Mouse (Mus musculus) gastrocnemius, postnatal 10 days (tissue): ENCODE data around the gene Bin2. TPM values are rescaled to one million over a fixed set of nuclear protein-coding genes. Genes with fewer than 3 reads are reported as not detected.
A peak's percentile ranks its signal among the peaks of the same experiment; 100 is the strongest.
"Not testable (repeated sequence)": the region's sequence is repeated elsewhere in the genome, so short reads cannot be mapped to it uniquely, and the experiment has no call there.

Experiments used
- DNase-seq: peaks from one replicate; pipeline ENCODE4 v3.0.0; 2021; ENCODE audit warnings: mixed read lengths
- total RNA-seq, 2 experiments: library from RNA; stranded (reverse); gene quantifications; 2 replicates each; pipeline ENCODE4 v1.2.3; 2021

Gene Bin2
- total RNA-seq, 2 experiments from 2014 or later: 0.59 to 2.0 TPM

GRCm38 (mm10) chr15:100650111-100650510, 19.2 kb downstream of the Bin2 start:
- no peak for DNase-seq

DNA sequence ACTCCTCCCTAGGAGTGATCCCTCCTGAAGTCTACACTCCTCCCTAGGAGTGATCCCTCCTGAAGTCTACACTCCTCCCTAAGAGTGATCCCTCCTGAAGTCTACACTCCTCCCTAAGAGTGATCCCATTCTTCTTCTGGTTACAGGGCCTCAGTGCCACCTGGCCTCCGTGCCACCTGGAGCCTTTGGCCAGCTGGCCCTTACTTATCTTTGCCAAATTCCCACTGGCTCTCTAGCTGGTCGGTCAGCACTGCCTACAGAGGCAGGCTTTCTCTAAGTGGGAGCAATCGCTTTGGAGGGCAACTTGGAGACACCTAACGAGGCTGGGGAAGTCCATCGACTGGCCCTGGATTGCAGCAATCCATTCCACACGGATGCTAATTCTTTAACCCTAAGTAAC, 23.2 kb downstream of the Bin2 start:
- no peak for DNase-seq

DNA sequence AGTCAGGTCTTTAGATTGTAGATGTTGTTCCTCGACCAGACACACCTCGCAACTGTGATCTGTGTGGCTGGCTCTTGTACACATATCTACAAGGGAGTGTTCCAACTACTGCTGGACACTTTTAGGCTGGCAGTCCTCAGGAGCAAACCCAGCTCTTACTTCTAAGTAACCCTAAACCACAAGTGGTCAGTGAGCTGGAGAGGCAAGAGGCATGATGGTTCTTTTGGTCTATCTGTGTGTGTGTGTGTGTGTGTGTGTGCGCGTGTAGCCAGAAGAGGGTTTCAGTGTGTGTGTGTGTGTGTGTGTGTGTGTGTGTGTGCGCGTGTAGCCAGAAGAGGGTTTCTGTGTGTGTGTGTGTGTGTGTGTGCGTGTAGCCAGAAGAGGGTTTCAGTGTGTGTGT, 26.9 kb downstream of the Bin2 start:
- no peak for DNase-seq

DNA sequence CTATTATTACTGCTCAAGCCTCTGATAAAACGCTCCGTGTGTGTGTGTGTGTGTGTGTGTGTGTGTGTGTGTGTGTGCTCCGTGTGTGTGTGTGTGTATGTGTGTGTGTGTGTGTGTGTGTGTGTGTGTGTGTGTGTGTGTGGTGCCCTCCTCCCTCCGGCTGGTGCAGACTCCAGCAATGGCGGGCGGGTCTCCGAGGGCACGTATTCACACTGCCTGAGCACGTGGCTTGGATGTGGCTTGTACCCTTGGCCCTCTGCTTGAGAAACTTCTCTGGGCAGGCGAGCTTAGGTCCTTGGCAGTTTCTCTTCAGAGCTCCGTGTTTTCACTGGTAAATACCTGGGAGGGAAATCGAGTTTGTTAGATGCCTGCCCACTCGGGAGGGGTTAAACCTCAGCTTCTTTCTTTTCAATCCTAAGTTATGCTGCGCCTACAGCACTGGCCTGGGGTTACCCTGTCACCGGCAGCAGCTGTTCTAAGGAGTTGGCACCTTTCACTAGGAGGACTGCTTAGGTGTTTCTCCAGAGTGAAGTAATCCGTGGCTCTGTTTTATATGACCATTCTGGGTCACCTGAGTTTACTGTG, 28.0 kb downstream of the Bin2 start:
- no peak for DNase-seq

DNA sequence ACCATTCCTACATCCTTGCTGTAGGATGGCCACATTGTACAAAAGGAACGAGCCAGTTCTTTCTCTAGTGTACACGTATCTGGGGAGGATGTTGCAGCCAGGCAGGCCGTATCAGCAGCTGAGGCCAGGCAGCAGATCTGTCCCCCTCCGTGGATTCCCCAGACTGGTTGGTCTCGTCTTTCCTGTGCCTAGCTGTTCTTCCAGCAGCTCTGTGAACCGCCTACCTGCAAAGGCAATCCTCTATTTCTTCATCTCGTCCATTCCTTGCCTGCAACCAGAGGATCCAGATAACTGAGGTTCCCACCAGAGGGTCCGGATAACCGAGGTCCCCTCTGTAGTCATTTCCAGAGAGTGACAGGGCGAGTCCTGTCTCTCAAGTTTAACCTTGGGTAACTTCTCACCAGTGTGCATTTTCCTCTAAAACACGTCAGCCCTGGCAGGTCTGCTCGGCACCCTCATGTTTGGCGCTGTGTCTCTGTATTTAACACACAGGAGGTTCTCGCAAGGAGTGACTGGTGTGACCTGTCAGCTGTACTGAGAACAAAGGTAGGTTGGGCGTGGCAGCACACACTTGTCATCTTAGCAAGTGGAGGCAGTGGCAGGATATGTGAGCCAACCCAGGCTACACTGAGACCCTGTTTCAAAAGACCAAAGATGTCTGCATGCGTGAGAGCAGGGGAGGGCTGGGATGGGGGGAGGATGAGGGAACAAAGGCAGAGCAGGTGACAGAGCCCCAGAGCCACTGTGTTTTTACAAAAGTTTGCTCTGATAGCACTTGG, 29.2 kb downstream of the Bin2 start:
- DNase-seq: no peak

GRCm38 (mm10) chr15:100637661-100638060, 31.7 kb downstream of the Bin2 start:
- DNase-seq: no peak

GRCm38 (mm10) chr15:100636700-100637501, 32.5 kb downstream of the Bin2 start, which contains the start of gene Smagp:
Gene Smagp, minus strand, starts transcription at chr15:100636940.
- peak; percentile 42 for DNase-seq

GRCm38 (mm10) chr15:100635851-100636645, 33.3 kb downstream of the Bin2 start:
- no peak for DNase-seq

- DNase-seq: no peak
These were observed 34.1 kb downstream of the Bin2 start for GRCm38 (mm10) chr15:100635239-100635638.

- no peak for DNase-seq
These were observed 36.0 kb downstream of the Bin2 start for GRCm38 (mm10) chr15:100633341-100633740.

DNA sequence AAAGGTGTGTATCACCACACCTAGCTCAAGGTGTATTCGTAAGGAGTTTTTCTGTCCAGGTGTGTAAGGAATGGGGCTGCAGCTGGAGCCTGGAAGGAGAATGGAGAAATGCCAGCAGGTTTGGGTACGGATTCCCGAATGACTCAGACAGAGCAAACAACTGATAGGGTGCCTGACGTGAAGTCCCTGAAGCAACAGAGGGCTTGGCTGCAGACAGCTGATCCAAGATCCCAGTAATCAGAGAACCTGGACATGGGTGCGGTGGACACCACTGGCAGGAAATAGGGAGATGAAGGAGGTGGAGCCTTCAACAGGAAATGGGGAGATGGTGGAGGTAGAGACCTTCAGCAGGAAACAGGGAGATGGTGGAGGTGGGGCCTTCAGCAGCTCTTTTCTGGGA, 37.0 kb downstream of the Bin2 start:
- DNase-seq: no peak

GRCm38 (mm10) chr15:100631454-100632170, 37.7 kb downstream of the Bin2 start:
- no peak for DNase-seq

GRCm38 (mm10) chr15:100630126-100630525, 39.2 kb downstream of the Bin2 start:
- DNase-seq: no peak

GRCm38 (mm10) chr15:100628797-100629196, 40.6 kb downstream of the Bin2 start:
- no peak for DNase-seq

GRCm38 (mm10) chr15:100627774-100628370, 41.5 kb downstream of the Bin2 start:
- no peak for DNase-seq

- DNase-seq: no peak
These were observed 42.1 kb downstream of the Bin2 start for GRCm38 (mm10) chr15:100627287-100627686.

GRCm38 (mm10) chr15:100624435-100624834, 44.9 kb downstream of the Bin2 start:
- DNase-seq: no peak

- no peak for DNase-seq
These were observed 45.6 kb downstream of the Bin2 start for GRCm38 (mm10) chr15:100623754-100624153.

- DNase-seq: no peak
These were observed 47.2 kb downstream of the Bin2 start for GRCm38 (mm10) chr15:100622164-100622563.

- DNase-seq: not testable (repeated sequence)
These were observed 47.7 kb downstream of the Bin2 start for GRCm38 (mm10) chr15:100621671-100622070.

GRCm38 (mm10) chr15:100619200-100619599, 50.2 kb downstream of the Bin2 start:
- no peak for DNase-seq
